Mouse (Mus musculus) megakaryocyte, embryonic 14.5 days (primary cell): ENCODE data around the gene Abcb9.

ENCODE experiments used
- FLI1 ChIP-seq: IDR thresholded peaks from 2 replicates; pipeline ENCODE4 v1.6.1; 2012; ENCODE audit warnings: low read length, inconsistent platforms, mixed read lengths
- GATA1 ChIP-seq: IDR thresholded peaks from 3 replicates; pipeline ENCODE4 v1.6.1; 2012; ENCODE audit warnings: mixed read lengths, low read length, inconsistent platforms, borderline replicate concordance

- TF ChIP-seq GATA1, result no peak
- no peak for TF ChIP-seq FLI1
Measured at GRCm38 (mm10) chr5:124138066-124138465, 42.5 kb upstream of the Abcb9 start.
